Mouse (Mus musculus) limb, embryonic 12.5 days (tissue): ENCODE measurements around the gene Clybl. TPM values are rescaled to one million over a fixed set of nuclear protein-coding genes. Genes with fewer than 3 reads are reported as not detected.

Experiments
- ATAC-seq: fragments of 200-750 bp; cut with Nextera tagmentation; 2 replicates; pipeline ENCODE4 v1.8.0; 2017; ENCODE audit warnings: low read depth, moderate TSS enrichment; ENCODE audit not compliant: insufficient number of reproducible peaks, insufficient read depth, low FRiP score, low TSS enrichment
- H3K27ac ChIP-seq: fragments of 300-500 bp; sonication (generic); 2 replicates; pipeline ENCODE4 v1.5.1; 2016; ENCODE audit warnings: mild to moderate bottlenecking, moderate library complexity
- H3K27me3 ChIP-seq: fragments of 300-500 bp; sonication (generic); 2 replicates; pipeline ENCODE4 v1.6.1; 2016; ENCODE audit warnings: mild to moderate bottlenecking, moderate library complexity
- H3K36me3 ChIP-seq: fragments of 300-500 bp; sonication (generic); 2 replicates; pipeline ENCODE4 v1.6.1; 2016; ENCODE audit warnings: mild to moderate bottlenecking, moderate library complexity
- H3K4me1 ChIP-seq: fragments of 300-500 bp; sonication (generic); replicated peaks from 2 replicates; pipeline ENCODE4 v1.6.1; 2016
- H3K4me2 ChIP-seq: fragments of 300-500 bp; sonication (generic); 2 replicates; pipeline ENCODE4 v1.6.1; 2016; ENCODE audit warnings: mild to moderate bottlenecking, moderate library complexity
- H3K4me3 ChIP-seq: fragments of 300-500 bp; sonication (generic); replicated peaks from 2 replicates; pipeline ENCODE4 v1.5.1; 2016; ENCODE audit warnings: mild to moderate bottlenecking
- H3K9ac ChIP-seq: fragments of 300-500 bp; sonication (generic); replicated peaks from 2 replicates; pipeline ENCODE4 v1.6.1; 2016; ENCODE audit warnings: mild to moderate bottlenecking, moderate library complexity
- H3K9me3 ChIP-seq: fragments of 300-500 bp; sonication (generic); 2 replicates; pipeline ENCODE4 v1.6.1; 2016; ENCODE audit warnings: mild to moderate bottlenecking, moderate library complexity
- WGBS: fragments of 180-500 bp; shearing (Covaris S2); methylation state at CpG from one replicate; pipeline ENCODE4 v1.1.7; 2016; 5-methylcytosine and 5-hydroxymethylcytosine counted together
- polyA plus RNA-seq: library from polyadenylated mRNA; unstranded; fragments of >200 nt; fragmentation: Nextera tagmentation; extraction: Ambion mirVana; gene quantifications from 2 replicates; pipeline ENCODE4 v1.2.1, GENCODE M21; 2016

The Clybl gene
- polyA plus RNA-seq, 1 experiment from 2014 or later: 16.8 TPM

DNA sequence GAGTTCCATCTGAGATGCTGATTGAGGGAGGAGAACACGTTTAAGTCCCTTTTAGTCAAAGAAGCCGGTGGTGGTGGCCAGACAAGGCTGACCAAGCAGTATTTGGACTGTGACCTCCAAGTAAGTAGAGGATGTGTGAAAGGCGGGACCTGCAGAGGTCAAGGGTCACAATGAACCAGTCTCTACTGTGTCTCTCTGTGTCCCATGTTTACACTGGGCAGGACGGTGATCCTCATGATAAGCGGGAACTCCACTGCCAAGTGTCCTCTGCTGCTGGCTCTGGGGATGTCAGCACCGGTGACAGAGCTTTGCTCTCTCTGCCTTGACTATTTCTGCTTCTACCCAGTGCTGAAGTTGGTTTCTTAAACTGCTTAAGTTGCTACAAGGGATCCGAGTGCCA is 10.5 kb upstream of the Clybl start:
- 84% methylated on average over 7 of the region's 7 CpGs for WGBS
- ATAC-seq: no peak

DNA sequence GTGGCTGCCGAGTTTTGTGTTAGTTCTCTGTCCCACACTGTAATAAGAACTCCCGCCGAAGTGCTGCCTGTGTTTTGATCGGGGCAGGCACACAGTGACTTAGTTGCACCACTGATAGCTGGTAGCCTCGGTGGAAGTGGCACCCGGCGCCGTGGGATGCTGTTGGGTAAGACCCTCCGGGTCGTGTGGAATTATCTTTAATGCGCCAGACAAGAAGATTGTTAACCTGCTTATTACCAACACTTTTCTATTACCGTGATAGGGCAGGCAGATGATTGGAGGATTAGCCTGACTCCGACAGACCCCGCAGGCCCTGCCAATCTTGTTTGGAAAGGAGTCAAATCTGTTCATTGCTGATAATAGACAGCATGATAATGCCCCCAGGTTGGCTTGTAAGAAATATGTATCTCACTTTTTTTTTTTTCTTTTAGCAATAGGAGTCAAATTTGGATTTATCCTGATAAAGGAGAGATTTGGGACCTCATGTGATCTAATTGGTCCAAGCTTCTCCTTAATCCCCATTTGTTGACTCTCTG is 5.2 kb upstream of the Clybl start:
- no peak overlapping the region for H3K4me2 ChIP-seq

More for the DNA sequence above, 10.5 kb upstream of the Clybl start:
- Histone ChIP-seq H3K4me3 (no peak overlapping the region), H3K27me3 (no peaks in the 10 kb centered on the region; the same call in 1 of the 2 replicates), H3K4me2 (no peak overlapping the region), H3K27ac (no peak overlapping the region), H3K9me3 (no peaks in the 10 kb centered on the region), H3K9ac (no peak overlapping the region), H3K36me3 (no peaks in the 10 kb centered on the region), H3K4me1 (no peaks in the 10 kb centered on the region)

DNA sequence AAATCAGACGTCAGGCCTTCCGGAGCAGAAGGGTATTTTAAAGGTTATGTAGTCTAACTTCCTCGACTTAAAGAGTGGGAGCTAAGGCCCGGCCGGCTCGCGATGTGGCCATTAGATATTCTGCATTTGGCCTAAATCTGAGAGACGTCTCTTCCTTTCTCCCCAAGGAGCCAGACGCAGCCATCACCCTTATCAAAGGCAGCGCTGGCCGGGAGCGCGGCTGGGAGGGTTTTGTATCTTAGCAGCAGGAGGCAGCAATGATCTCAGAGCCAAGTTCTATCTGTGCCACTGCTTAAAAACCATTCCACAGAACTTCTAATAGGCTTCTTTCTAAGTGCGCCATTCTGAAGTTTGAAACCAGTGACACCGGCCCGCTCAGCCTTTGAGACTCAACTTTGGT is 2.2 kb upstream of the Clybl start:
- Histone ChIP-seq H3K4me3 (no peak overlapping the region), H3K9ac (no peak overlapping the region), H3K9me3 (no peaks in the 10 kb centered on the region), H3K36me3 (no peaks in the 10 kb centered on the region), H3K4me2 (no peak overlapping the region), H3K27me3 (peaks cover 11% of the 10 kb centered on the region), H3K4me1 (peaks cover 6% of the 10 kb centered on the region; the same call in 1 of the 2 replicates), H3K27ac (no peak overlapping the region)
- no peak for ATAC-seq
- WGBS: 72% methylated on average over 16 of the region's 16 CpGs

More for the DNA sequence above, 5.2 kb upstream of the Clybl start:
- H3K36me3 ChIP-seq: no peaks in the 10 kb centered on the region
- no peak for ATAC-seq
- H3K27ac ChIP-seq: no peak overlapping the region
- peaks cover 6% of the 10 kb centered on the region; the same call in 1 of the 2 replicates for H3K4me1 ChIP-seq
- no peak overlapping the region for H3K4me3 ChIP-seq
- H3K27me3 ChIP-seq: no peaks in the 10 kb centered on the region
- H3K9me3 ChIP-seq: no peaks in the 10 kb centered on the region
- no peak overlapping the region for H3K9ac ChIP-seq
- WGBS: 88% methylated on average over 14 of the region's 14 CpGs

DNA sequence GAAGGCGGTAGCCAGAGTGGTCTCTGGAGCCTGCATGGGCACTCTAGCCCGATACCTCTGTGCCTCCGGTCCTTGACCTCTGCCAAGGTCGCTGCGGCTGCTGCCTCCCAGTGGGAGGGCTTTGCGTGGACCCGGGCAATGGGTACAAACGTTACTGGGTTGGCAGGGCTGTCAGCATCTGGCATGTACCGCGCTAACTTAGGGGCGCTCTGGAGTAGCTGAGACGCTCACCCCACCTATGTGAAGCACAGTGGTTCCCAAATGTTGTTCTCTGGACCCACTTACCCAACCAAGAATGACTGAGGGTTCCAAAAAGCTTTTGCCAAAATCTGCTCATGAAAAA is 282 bp downstream of the Clybl start:
- Histone ChIP-seq H3K4me1 (peaks cover 6% of the 10 kb centered on the region; the same call in 1 of the 2 replicates), H3K4me2 (peak overlapping the region; percentile 62), H3K27ac (no peak overlapping the region), H3K9ac (peak overlapping the region; percentile 65), H3K27me3 (peaks cover 22% of the 10 kb centered on the region), H3K9me3 (no peaks in the 10 kb centered on the region), H3K36me3 (no peaks in the 10 kb centered on the region), H3K4me3 (peak overlapping the region; percentile 65)
- 2% methylated on average over 12 of the region's 12 CpGs for WGBS
- no peak; the same call in 1 of the 2 replicates for ATAC-seq

DNA sequence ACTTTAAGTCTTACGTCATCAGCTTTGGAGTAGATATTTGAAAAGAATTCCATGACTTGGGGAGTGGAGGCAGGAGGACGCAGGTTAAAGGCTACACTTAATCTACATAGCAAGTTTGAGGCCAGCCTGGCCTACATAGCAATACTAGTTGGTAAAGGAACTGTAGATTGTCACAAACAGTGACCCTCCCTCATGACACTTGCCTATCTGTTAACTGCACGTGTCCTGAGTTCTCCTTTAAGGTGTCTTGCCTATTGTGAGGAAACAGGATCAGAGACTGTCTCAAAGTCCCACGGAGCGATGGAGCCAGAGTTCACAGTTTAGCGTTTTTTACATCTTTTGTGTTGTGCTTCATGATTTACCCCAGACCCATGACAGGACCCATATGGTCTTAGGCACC is 716 bp downstream of the Clybl start:
- Histone ChIP-seq H3K9ac (no peak overlapping the region), H3K4me1 (peaks cover 6% of the 10 kb centered on the region; the same call in 1 of the 2 replicates), H3K27ac (no peak overlapping the region), H3K4me2 (peak overlapping the region; percentile 62), H3K9me3 (no peaks in the 10 kb centered on the region), H3K27me3 (peaks cover 22% of the 10 kb centered on the region), H3K4me3 (peak overlapping the region; percentile 65; the same call in 1 of the 2 replicates), H3K36me3 (no peaks in the 10 kb centered on the region)
- 78% methylated on average over 6 of the region's 6 CpGs for WGBS
- ATAC-seq: no peak

DNA sequence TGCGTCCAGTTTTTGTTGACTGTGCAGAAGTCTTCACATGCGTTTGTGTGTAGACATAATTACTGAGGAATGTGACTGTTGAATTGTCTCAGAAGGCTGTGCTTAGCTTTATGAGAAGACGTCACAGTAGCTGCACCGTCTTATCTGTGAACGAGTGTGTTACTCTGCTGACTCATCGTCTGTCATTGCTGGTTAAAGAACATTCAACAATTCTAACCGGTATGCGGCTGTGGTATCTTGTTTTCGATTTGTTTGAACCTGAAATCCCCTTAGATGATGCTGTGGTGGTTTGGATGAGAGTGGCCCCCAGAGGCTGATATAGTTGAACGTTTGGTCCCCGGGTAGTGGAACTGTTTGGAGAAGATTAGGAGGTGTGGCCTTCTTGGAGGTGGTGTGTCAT is 2.5 kb downstream of the Clybl start:
- Histone ChIP-seq H3K36me3 (no peaks in the 10 kb centered on the region), H3K9me3 (no peaks in the 10 kb centered on the region), H3K9ac (no peak overlapping the region), H3K4me3 (no peak overlapping the region), H3K27ac (no peak overlapping the region), H3K4me2 (no peak overlapping the region), H3K4me1 (peaks cover 6% of the 10 kb centered on the region; the same call in 1 of the 2 replicates), H3K27me3 (peaks cover 22% of the 10 kb centered on the region)
- no peak for ATAC-seq
- WGBS: 88% methylated on average over 11 of the region's 11 CpGs

DNA sequence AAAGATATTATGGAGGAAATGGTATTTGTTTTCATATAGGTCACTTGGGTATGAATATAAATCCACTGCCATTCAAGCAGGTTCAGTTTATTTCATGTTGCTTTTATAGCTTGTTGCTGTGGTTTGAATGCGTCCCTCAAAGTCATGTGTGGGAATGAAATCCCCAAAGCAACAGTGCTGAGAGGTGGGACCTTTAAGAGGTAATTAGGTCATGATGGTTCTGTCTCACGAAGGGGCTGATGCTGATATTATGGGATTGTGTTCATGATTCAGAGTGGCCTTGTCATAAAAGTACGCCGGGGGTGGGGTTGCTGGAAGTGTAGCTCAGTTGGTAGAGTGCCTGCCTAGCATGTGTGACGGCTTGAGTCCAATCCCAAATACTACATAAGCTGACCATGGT is 6.7 kb downstream of the Clybl start:
- Histone ChIP-seq H3K9me3 (0 out of 2 replicates have a peak, but pooled peaks cover 6% of the 10 kb centered on the region), H3K4me3 (no peak overlapping the region), H3K27ac (no peak overlapping the region), H3K4me2 (no peak overlapping the region), H3K27me3 (peaks cover 24% of the 10 kb centered on the region), H3K9ac (no peak overlapping the region), H3K36me3 (no peaks in the 10 kb centered on the region), H3K4me1 (0 out of 2 replicates have a peak, but pooled peaks cover 3% of the 10 kb centered on the region)
- 40% methylated on average over 5 of the region's 5 CpGs for WGBS
- peak; percentile 56; the same call in 1 of the 2 replicates for ATAC-seq

DNA sequence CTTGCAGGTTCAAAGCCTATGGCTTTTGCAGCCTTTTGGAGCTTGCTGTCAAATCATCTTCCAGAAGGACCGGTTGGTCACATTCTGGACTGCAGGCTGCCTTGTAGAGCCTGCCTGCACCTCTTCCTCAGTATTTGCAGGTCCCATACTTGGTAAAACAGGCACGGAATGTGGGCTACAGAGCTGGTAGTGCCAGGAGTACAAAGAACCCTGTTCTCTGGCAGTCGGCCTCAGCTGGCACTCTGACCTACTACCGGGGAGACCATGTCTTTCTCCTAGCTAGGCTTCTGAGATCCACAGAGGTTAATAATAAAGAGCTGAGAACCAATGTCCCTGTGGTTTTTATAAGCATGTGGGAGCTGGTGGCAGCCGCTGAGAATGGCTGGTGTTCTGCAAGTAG is 8.4 kb downstream of the Clybl start:
- no peak overlapping the region for H3K4me3 ChIP-seq
- no peak for ATAC-seq

DNA sequence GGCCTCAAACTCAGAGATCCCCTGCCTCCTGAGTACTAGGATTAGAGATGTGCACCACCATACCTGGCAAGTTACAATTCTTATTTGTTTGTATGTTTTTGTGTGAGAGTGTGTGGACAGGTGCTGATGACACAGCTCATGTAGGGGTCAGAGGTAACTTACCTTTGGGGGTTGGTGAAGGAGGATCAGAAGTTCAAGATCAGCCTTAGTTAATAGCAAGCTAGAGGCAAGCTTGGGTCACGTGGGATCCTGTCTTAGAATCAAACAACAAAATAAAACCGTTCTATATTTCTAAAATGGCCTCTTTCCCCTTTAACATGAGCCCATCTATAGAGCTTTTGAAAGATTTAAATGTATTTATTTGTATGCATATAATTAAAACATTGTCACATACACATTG is 9.0 kb downstream of the Clybl start:
- Histone ChIP-seq H3K9ac (no peak overlapping the region), H3K4me3 (no peak overlapping the region), H3K27ac (no peak overlapping the region), H3K9me3 (0 out of 2 replicates have a peak, but pooled peaks cover 6% of the 10 kb centered on the region), H3K36me3 (no peaks in the 10 kb centered on the region), H3K27me3 (peaks cover 18% of the 10 kb centered on the region), H3K4me2 (no peak overlapping the region), H3K4me1 (0 out of 2 replicates have a peak, but pooled peaks cover 3% of the 10 kb centered on the region)
- ATAC-seq: no peak
- 15% methylated on average over 2 of the region's 2 CpGs for WGBS

More for the DNA sequence above, 8.4 kb downstream of the Clybl start:
- Histone ChIP-seq H3K27me3 (peaks cover 22% of the 10 kb centered on the region), H3K4me1 (0 out of 2 replicates have a peak, but pooled peaks cover 3% of the 10 kb centered on the region), H3K27ac (no peak overlapping the region), H3K36me3 (no peaks in the 10 kb centered on the region), H3K9me3 (0 out of 2 replicates have a peak, but pooled peaks cover 6% of the 10 kb centered on the region), H3K4me2 (no peak overlapping the region), H3K9ac (no peak overlapping the region)
- 78% methylated on average over 5 of the region's 5 CpGs for WGBS

DNA sequence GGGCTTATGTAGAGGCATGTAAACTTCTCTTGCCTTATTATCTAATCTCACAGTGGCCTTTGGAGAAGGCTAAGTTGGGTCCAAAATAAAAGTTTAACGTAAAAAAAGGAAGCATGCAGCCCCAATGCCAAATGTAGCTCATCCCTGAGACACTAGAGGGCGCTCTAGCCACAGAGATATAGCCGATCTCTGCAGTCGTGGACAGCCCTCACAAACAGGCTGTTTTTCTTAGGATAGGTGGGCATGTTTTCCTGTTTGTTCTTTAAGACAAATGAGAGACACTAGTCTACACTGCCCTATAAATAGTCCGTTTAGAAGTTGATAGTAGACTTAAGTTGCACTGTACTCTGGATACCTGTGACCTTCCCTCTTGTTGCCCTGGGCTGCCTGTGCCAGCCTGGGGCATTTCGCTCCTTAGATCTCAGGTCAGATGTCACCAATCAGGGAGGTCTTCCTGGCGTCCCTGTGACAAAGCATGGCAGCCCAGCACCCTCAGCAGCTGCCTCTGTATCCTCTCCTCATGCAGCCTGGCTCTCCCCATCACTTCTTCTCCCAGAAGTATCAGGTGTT is 9.5 kb downstream of the Clybl start:
- Histone ChIP-seq H3K4me3 (no peak overlapping the region), H3K4me2 (no peak overlapping the region), H3K36me3 (no peaks in the 10 kb centered on the region), H3K9ac (no peak overlapping the region), H3K4me1 (0 out of 2 replicates have a peak, but pooled peaks cover 3% of the 10 kb centered on the region), H3K27me3 (peaks cover 18% of the 10 kb centered on the region), H3K27ac (no peak overlapping the region), H3K9me3 (0 out of 2 replicates have a peak, but pooled peaks cover 6% of the 10 kb centered on the region)
- no peak for ATAC-seq
- WGBS: 16% methylated on average over 7 of the region's 7 CpGs

DNA sequence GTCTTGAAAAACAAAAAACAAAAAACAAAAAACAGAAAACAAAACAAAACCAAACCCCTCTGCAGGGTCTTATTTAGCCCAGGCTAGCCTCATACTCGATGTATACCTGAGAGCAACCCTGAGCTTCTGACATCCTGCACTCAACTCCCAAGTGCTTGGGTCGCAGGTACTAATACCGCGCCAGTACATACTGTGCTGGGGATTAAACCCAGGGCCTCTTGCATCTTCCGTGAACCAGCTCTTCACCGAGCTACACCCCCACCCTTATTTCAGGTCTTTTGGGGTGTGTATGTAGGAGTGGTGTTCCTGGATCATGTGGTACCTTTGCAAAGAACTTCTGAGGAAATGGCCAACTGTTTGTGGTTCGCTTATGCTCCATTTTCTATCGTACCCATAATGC is 13.1 kb downstream of the Clybl start:
- peaks cover 17% of the 10 kb centered on the region for H3K9me3 ChIP-seq
- no peak overlapping the region for H3K4me3 ChIP-seq
- no peak overlapping the region for H3K4me2 ChIP-seq
- no peak overlapping the region for H3K9ac ChIP-seq
- H3K4me1 ChIP-seq: peaks cover 8% of the 10 kb centered on the region; the same call in 1 of the 2 replicates
- H3K36me3 ChIP-seq: no peaks in the 10 kb centered on the region
- no peak overlapping the region for H3K27ac ChIP-seq
- H3K27me3 ChIP-seq: peaks cover 26% of the 10 kb centered on the region
- ATAC-seq: no peak
- 95% methylated on average over 8 of the region's 8 CpGs for WGBS
